Mouse (Mus musculus) gastrocnemius, adult 2 months (tissue): ENCODE results near the gene Gtf3c1. TPM values are rescaled to one million over a fixed set of nuclear protein-coding genes. Genes with fewer than 3 reads are reported as not detected.
A peak's percentile ranks its signal among the peaks of the same experiment; 100 is the strongest.

Experiments
- DNase-seq: peaks from one replicate; pipeline ENCODE4 v3.0.0; 2022
- H3K27ac ChIP-seq: fragments of 200-600 bp; 2 replicates; pipeline ENCODE4 v1.8.1; 2022; ENCODE audit warnings: mild to moderate bottlenecking
- H3K4me3 ChIP-seq: fragments of 200-600 bp; 2 replicates; pipeline ENCODE4 v1.8.1; 2022; ENCODE audit warnings: mild to moderate bottlenecking, moderate library complexity
- CTCF ChIP-seq: fragments of 200-600 bp; IDR thresholded peaks from 2 replicates; pipeline ENCODE4 v1.8.1; 2022; ENCODE audit warnings: antibody characterized with exemption, mild to moderate bottlenecking, moderate library complexity
- intact Hi-C: fragments of 180-260 bp; cut with DNase I; formaldehyde crosslinking; loops from one replicate; pipeline ENCODE4 v1.15.1; 2025
- total RNA-seq, 2 experiments: library from RNA; stranded (reverse); gene quantifications; 2 replicates each; pipeline ENCODE4 v1.2.3; 2021

Gtf3c1 gene
- total RNA-seq, 2 experiments from 2014 or later = 34.1 TPM

DNA sequence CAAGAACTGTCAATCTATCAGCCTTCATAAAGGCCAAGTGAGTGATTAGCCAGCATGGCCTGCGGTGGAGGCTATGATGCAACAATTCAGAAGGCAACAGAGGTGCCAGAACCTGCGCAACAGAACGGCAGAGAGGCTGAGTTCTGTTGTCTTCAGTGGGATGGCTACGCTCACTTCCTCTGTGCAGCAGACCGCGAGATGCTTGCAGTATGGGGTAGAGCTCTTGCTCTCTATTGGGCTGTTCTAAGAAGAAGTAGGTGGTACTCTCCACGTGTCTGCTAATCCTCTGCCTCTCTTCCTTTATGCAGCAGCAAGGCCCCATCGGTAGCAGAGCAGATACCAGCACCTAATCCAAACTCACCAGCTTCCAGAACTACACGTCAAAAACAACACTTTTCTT is 27.6 kb downstream of the Gtf3c1 start:
- Histone ChIP-seq H3K4me3 (no peak overlapping the region), H3K27ac (no peak overlapping the region)
- no peak for DNase-seq
- TF ChIP-seq CTCF = no peak
- intact Hi-C loops = no loop called here

- Histone ChIP-seq H3K4me3 (no peak overlapping the region), H3K27ac (no peak overlapping the region)
- intact Hi-C loops = no loop called here
- TF ChIP-seq CTCF = no peak
- DNase-seq = no peak
These were observed 28.8 kb downstream of the Gtf3c1 start for GRCm38 (mm10) chr7:125678756-125679155.

DNA sequence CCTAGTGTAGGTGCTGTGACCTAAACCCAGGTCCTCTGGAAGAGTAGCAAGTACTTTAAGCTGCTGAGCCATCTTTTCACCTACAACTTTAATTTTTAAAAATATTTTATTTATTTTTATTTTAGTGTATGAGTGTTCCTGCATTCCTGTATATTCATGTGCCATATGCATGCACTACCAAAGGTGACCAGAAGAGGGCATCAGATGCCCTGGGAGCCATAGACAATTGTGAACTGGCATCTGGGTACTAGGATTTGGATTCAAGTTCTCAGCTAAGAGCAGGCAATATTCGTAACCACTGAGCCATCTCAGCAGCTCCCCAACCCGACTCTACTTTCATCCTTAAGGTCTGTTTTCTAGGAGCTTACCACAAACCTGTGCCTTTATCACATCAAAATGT is 32.7 kb downstream of the Gtf3c1 start:
- peak; percentile 89 for TF ChIP-seq CTCF
- intact Hi-C loops = loop anchor here (1.0 kb wide), 1 partner anchor 413 kb away; no protein-coding TSS in a partner anchor
- H3K4me3 ChIP-seq = no peak overlapping the region
- no peak for DNase-seq
- no peak overlapping the region for H3K27ac ChIP-seq

DNA sequence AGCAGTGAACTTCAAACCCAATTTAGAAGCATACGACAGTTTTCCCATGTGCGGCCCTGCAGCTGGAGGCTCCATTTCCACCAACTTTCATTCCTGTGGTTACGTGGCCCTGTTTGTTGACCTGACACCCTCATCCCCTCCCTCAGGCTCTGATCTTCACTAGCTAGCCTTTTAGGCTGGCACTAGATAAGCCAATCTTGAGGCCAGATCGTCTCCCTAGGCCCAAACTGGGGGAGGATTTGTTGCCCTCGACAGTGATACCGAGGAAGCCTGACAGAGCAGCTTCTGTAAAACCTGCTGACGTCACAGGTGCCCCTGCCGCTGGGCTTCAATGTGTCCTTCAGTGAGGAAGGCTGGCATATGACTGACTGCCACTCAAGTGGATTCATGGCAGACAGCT is 36.2 kb downstream of the Gtf3c1 start:
- intact Hi-C loops = no loop called here
- Histone ChIP-seq H3K27ac (no peak overlapping the region), H3K4me3 (no peak overlapping the region)
- TF ChIP-seq CTCF = no peak
- DNase-seq = no peak

DNA sequence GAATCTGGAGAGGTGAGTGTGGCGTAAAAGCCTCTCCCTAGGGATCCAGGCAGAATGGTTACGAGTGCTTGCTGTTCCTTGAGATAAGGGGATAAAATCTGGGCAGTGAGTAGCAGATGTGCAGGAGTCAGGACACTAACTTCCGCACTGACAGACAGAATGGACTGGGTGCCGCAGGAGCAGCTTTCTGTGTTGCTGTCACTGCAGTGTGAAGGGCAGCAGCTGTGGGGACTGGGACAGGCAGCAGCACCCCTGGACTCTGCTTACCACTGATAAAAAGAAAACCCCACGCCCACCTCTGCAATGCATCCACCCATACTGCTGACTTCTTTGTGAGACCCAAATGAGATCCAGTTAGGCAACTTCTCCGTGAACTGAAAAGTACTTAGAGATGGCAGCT is 36.7 kb downstream of the Gtf3c1 start:
- no peak overlapping the region for H3K27ac ChIP-seq
- intact Hi-C loops = no loop called here
- no peak for DNase-seq
- no peak overlapping the region for H3K4me3 ChIP-seq
- TF ChIP-seq CTCF = no peak

- no peak for DNase-seq
- Histone ChIP-seq H3K4me3 (no peak overlapping the region), H3K27ac (no peak overlapping the region)
- intact Hi-C loops = no loop called here
- TF ChIP-seq CTCF = no peak
These were observed 43.9 kb downstream of the Gtf3c1 start for GRCm38 (mm10) chr7:125663654-125664053.

DNA sequence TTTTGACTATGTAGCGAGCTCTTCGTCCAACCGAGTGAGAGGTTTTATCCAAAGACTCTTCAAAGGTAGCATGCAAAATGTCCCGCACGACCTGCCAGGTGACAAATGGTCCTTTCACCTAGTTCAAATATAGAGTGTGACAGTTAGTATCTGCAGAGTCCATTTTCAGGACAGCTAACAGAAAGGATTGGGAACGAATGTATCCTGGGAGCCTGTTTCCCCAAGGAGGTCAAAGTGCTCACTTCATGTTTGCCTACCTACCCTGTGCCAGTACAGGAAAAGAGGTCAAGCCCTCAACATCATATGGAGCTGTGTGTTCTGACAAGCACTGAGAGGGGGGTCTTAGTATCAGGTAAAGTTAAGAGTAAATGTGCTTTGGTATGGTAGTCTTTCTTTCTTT is 50.1 kb downstream of the Gtf3c1 start:
- intact Hi-C loops = no loop called here
- no peak for DNase-seq
- Histone ChIP-seq H3K27ac (no peak overlapping the region), H3K4me3 (no peak overlapping the region)
- no peak for TF ChIP-seq CTCF

DNA sequence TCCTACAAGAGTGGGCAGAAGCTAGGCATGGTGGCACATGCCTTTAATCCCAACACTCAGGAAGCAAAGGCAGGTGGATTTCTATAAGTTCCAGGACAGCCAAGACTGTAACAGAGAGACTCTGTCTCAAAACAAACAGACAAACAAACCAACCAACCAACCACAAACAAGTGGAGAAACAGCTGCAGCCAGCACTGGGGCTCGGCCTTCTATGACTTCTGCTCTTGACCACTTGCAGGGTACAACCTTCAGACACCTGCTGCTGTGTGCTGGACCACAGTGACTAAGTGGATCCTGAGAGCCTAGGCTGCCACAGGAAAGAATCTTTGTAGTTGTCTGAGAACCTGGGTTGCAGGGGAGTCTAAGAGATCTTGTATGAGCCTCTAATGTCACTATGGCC is 58.6 kb downstream of the Gtf3c1 start:
- no peak for TF ChIP-seq CTCF

GRCm38 (mm10) chr7:125645413-125645812 is 62.2 kb downstream of the Gtf3c1 start:
- Histone ChIP-seq H3K4me3 (no peak overlapping the region), H3K27ac (no peak overlapping the region)
- intact Hi-C loops = no loop called here
- no peak for DNase-seq
- no peak for TF ChIP-seq CTCF

More for the DNA sequence above, 58.6 kb downstream of the Gtf3c1 start:
- intact Hi-C loops = no loop called here
- no peak overlapping the region for H3K4me3 ChIP-seq
- H3K27ac ChIP-seq = no peak overlapping the region
- no peak for DNase-seq

DNA sequence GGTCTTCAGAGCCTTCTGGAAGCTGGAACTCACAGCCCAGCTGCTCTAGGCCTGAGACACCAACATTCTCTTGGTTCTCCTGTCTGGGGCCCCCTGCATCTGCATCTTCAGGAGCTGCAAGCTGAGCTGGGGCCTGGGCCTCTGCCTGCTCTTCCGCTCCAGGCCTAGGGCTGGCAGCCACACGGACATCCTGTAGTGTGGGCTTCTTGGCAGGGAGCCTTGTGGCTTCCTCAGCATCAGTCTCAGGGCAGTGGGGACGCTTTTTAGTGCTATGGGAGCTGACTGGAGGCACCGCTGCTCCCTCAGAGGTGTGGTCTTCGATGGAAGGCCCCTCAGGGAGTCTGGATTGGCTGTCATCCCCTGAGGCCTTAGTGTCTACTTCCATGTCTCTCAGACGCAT is 63.7 kb downstream of the Gtf3c1 start:
- TF ChIP-seq CTCF = no peak
- Histone ChIP-seq H3K4me3 (no peak overlapping the region), H3K27ac (no peak overlapping the region)
- intact Hi-C loops = no loop called here
- DNase-seq = no peak

DNA sequence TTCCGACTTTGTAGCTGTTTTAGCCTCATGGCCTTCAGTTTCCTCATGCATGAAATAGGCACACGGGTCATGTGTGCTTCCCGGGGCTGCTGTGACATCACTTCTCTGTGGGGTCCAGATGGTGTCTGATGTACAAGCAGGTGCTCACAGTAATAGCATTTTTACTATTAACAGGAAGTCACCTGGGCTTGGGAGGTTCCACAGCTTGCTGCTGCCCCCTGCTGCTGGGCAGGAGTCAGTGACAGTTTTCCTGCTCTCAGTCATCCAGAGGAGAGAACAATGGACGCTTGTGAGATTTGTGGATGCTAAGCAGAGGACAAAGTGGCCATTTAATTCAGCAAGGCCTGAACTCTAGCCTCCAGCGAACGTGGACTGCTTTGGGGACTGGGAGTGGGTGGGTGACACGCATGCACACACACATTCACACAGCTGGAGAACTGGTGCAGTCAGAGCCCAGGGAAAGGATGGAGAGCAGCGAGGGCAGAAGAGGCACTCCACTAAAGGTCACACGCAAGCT is 68.7 kb downstream of the Gtf3c1 start:
- intact Hi-C loops = loop anchor here (2.0 kb wide), 2 partner anchors 168 to 218 kb away; no protein-coding TSS in a partner anchor
- no peak overlapping the region for H3K4me3 ChIP-seq
- H3K27ac ChIP-seq = no peak overlapping the region
- peak; percentile 58 for DNase-seq
- TF ChIP-seq CTCF = peak; percentile 84

GRCm38 (mm10) chr7:125638376-125638775 is 69.2 kb downstream of the Gtf3c1 start:
- no peak for TF ChIP-seq CTCF
- no peak for DNase-seq
- intact Hi-C loops = loop anchor here (2.0 kb wide), 2 partner anchors 168 to 218 kb away; no protein-coding TSS in a partner anchor
- H3K4me3 ChIP-seq = no peak overlapping the region
- no peak overlapping the region for H3K27ac ChIP-seq

- intact Hi-C loops = loop anchor here (2.0 kb wide), 2 partner anchors 167 to 217 kb away; no protein-coding TSS in a partner anchor
- TF ChIP-seq CTCF = no peak
- Histone ChIP-seq H3K4me3 (no peak overlapping the region), H3K27ac (no peak overlapping the region)
- no peak for DNase-seq
These were observed 70.1 kb downstream of the Gtf3c1 start for GRCm38 (mm10) chr7:125637220-125638140.
